Mouse (Mus musculus): ENCODE results near the gene Gse1.

- TF ChIP-seq CTCF (IDR thresholded peaks at IDR 0.05; ENCODE audit: extremely low read depth, insufficient read length, insufficient replicate concordance, low read depth, low read length) (no peak), POLR2A (IDR thresholded peaks at IDR 0.05; ENCODE audit: low read depth, low read length) (peak; percentile 45)
Measured at GRCm38 (mm10) chr8:120489771-120490281, 261.6 kb downstream of the Gse1 start.
